In the genomic region with DNA sequence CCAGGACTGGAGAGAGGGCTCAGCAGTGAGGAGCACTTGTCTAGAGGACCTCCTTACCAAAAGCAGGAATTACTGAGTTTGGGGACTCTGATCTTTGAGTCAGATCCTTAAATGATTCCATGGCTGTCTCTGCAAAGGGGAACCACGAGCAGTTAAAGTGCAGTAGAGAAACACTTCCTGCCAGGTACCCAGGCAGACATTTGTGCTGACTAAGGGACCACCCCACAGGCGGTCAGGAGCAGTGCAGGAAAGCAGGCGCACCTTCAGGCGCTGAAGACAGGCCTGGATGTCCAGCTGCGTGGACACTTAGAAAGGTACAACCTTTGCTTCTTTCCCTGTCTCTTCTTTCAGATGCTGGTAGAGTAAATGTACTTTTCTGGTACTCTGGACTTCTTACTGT, we compare ENCODE assay signal across 31 mouse cellular contexts. TPM values are rescaled to one million over a fixed set of nuclear protein-coding genes. Genes with fewer than 3 reads are reported as not detected.
DNase-seq lines count a peak whose midpoint lies in the region; ATAC-seq and TF ChIP-seq lines count a peak whose summit lies in the region.
"Had no signal": no experiment of that assay in that cellular context is flagged by ENCODE, and none has a peak within 500 bp of the region (broad histone marks: within the 10 kb centered on the region; RNA-seq: fewer than 3 reads in every experiment).

No protein-coding gene starts in this region.

- DNase-seq in kidney, postnatal 0 days (ENCODE audit: low spot score), result no peak
- DNase-seq in liver, embryonic 14.5 days (ENCODE audit: low read depth in 3 of 3, low spot score in 3 of 3), result no peak
- no peak for DNase-seq in liver, postnatal 0 days
- DNase-seq in lung, postnatal 10 days, result no peak
- no peak for DNase-seq in adrenal gland, postnatal 10 days
- DNase-seq: adrenal gland, adult 2 months; cerebellum, adult 8-10 months; cerebellum, postnatal 25 days; gastrocnemius, postnatal 10 days; heart, postnatal 10 days; lung, adult 2 months; lung, postnatal 14 days; midbrain, embryonic 14.5 days; retina, postnatal 1 day; right cerebral cortex, postnatal 25 days; thymus, adult 18-20 months; thymus, postnatal 4 days had no signal

- H3K9ac ChIP-seq in kidney, postnatal 0 days (ENCODE audit: low read depth, low read length), result no peak overlapping the region
- H3K9ac ChIP-seq in kidney, embryonic 14.5 days (ENCODE audit: low read depth, low read length), result no peak overlapping the region
- no peak overlapping the region for H3K9ac ChIP-seq in liver, embryonic 14.5 days (replicated peaks)
- no peak overlapping the region for H3K9ac ChIP-seq in liver, postnatal 0 days (replicated peaks)
- H3K9ac ChIP-seq: forebrain, embryonic 13.5 days; heart, embryonic 13.5 days; hindbrain, embryonic 15.5 days; limb, embryonic 12.5 days; neural tube, embryonic 15.5 days had no signal

- H3K36me3 ChIP-seq in kidney, postnatal 0 days (ENCODE audit: insufficient read depth, low read length), result no peaks in the 10 kb centered on the region
- H3K36me3 ChIP-seq in kidney, embryonic 14.5 days (ENCODE audit: control insufficient read depth, insufficient read depth, low read length), result no peaks in the 10 kb centered on the region
- H3K36me3 ChIP-seq in liver, embryonic 14.5 days (replicated peaks; ENCODE audit: control insufficient read depth, insufficient read depth, low read depth), result no peaks in the 10 kb centered on the region
- H3K36me3 ChIP-seq in liver, postnatal 0 days (replicated peaks; ENCODE audit: insufficient read depth, low read length), result peaks cover 6% of the 10 kb centered on the region; the same call in 1 of the 2 replicates

- WGBS in kidney, postnatal 0 days, result 49% methylated on average over 5 of the region's 5 CpGs
- WGBS in kidney, embryonic 14.5 days, result 49% methylated on average over 5 of the region's 5 CpGs
- 53% methylated on average over 5 of the region's 5 CpGs for WGBS in liver, embryonic 14.5 days (ENCODE audit: insufficient replicate concordance)
- WGBS in liver, postnatal 0 days (ENCODE audit: insufficient replicate concordance), result 61% methylated on average over 5 of the region's 5 CpGs

- H3K4me3 ChIP-seq in kidney, postnatal 0 days (replicated peaks; ENCODE audit: low read depth, low read length), result no peak overlapping the region
- H3K4me3 ChIP-seq in kidney, embryonic 14.5 days (ENCODE audit: low read length), result no peak overlapping the region
- H3K4me3 ChIP-seq in liver, embryonic 14.5 days (ENCODE audit: insufficient read depth in 1 of 2, low read depth in 2 of 2, low read length in 2 of 2), result no peak overlapping the region
- H3K4me3 ChIP-seq in liver, postnatal 0 days (ENCODE audit: low read depth, low read length), result no peak overlapping the region
- H3K4me3 ChIP-seq: forebrain, embryonic 13.5 days; heart, embryonic 13.5 days; hindbrain, embryonic 10.5 days; hindbrain, embryonic 15.5 days; limb, embryonic 12.5 days; megakaryocyte, embryonic 14.5 days; neural tube, embryonic 15.5 days had no signal

- no peak overlapping the region for H3K27ac ChIP-seq in kidney, postnatal 0 days
- H3K27ac ChIP-seq in kidney, embryonic 14.5 days (ENCODE audit: low read depth, low read length), result no peak overlapping the region
- H3K27ac ChIP-seq in liver, embryonic 14.5 days, result no peak overlapping the region
- no peak overlapping the region for H3K27ac ChIP-seq in liver, postnatal 0 days (ENCODE audit: low read depth)
- H3K27ac ChIP-seq: forebrain, embryonic 13.5 days; heart, embryonic 13.5 days; hindbrain, embryonic 10.5 days; hindbrain, embryonic 15.5 days; limb, embryonic 12.5 days; neural tube, embryonic 15.5 days had no signal

- ATAC-seq in kidney, postnatal 0 days (replicated peaks; ENCODE audit: low FRiP score, low read depth), result no peak; the same call in 1 of the 2 replicates
- ATAC-seq in kidney, embryonic 14.5 days (ENCODE audit: low FRiP score, low TSS enrichment), result no peak
- ATAC-seq in liver, embryonic 14.5 days (ENCODE audit: insufficient read depth), result no peak
- ATAC-seq in liver, postnatal 0 days, result no peak
- peak; percentile 52 for ATAC-seq in common myeloid progenitor, adult 5-6 weeks (replicated peaks; ENCODE audit: low read depth, poor library complexity, severe bottlenecking)
- ATAC-seq in megakaryocyte, adult 5-6 weeks (ENCODE audit: poor library complexity, severe bottlenecking), result peak; percentile 82
- ATAC-seq: activated CD4-positive, CD25-positive, alpha-beta regulatory T cell, adult 4 months; CD4-positive, CD25-positive, alpha-beta regulatory T cell, adult 4 months; forebrain, embryonic 13.5 days; inflammation-experienced regulatory T-cells, adult 6 months had no signal

- TF ChIP-seq CTCF in kidney, postnatal 0 days (IDR thresholded peaks at IDR 0.05; ENCODE audit: low read depth), result 0 out of 2 replicates have a peak, but pooled peaks have one; percentile 9
- TF ChIP-seq CTCF in liver, embryonic 14.5 days (IDR thresholded peaks at IDR 0.05; ENCODE audit: low read depth), result 0 out of 2 replicates have a peak, but pooled peaks have one; percentile 9
- TF ChIP-seq CTCF in liver, postnatal 0 days (IDR thresholded peaks at IDR 0.05; ENCODE audit: low read depth), result no peak

- no peaks in the 10 kb centered on the region for H3K9me3 ChIP-seq in kidney, postnatal 0 days (replicated peaks; ENCODE audit: low read length)
- H3K9me3 ChIP-seq in kidney, embryonic 14.5 days (ENCODE audit: control insufficient read depth, low read length), result no peaks in the 10 kb centered on the region
- no peaks in the 10 kb centered on the region for H3K9me3 ChIP-seq in liver, embryonic 14.5 days (ENCODE audit: control insufficient read depth, low read length)
- no peaks in the 10 kb centered on the region for H3K9me3 ChIP-seq in liver, postnatal 0 days (ENCODE audit: low read length)
- H3K9me3 ChIP-seq: forebrain, embryonic 13.5 days; heart, embryonic 13.5 days; hindbrain, embryonic 10.5 days; hindbrain, embryonic 15.5 days; limb, embryonic 12.5 days; megakaryocyte, embryonic 14.5 days; neural tube, embryonic 15.5 days had no signal

- H3K4me2 ChIP-seq in kidney, postnatal 0 days (ENCODE audit: low read length), result no peak overlapping the region
- no peak overlapping the region for H3K4me2 ChIP-seq in kidney, embryonic 14.5 days (replicated peaks; ENCODE audit: low read depth, low read length)
- no peak overlapping the region for H3K4me2 ChIP-seq in liver, embryonic 14.5 days (ENCODE audit: low read depth)
- H3K4me2 ChIP-seq in liver, postnatal 0 days (ENCODE audit: low read depth, low read length), result no peak overlapping the region
- H3K4me2 ChIP-seq: forebrain, embryonic 13.5 days; heart, embryonic 13.5 days; hindbrain, embryonic 15.5 days; limb, embryonic 12.5 days; liver, embryonic 11.5 days; neural tube, embryonic 15.5 days had no signal

- no peak for TF ChIP-seq EP300 in liver, embryonic 14.5 days (IDR thresholded peaks at IDR 0.05; ENCODE audit: low read depth)
- no peak for TF ChIP-seq EP300 in liver, postnatal 0 days (IDR thresholded peaks at IDR 0.05; ENCODE audit: low read depth)

- H3K4me1 ChIP-seq in kidney, postnatal 0 days (replicated peaks; ENCODE audit: insufficient read depth, low read length), result no peaks in the 10 kb centered on the region
- no peaks in the 10 kb centered on the region for H3K4me1 ChIP-seq in kidney, embryonic 14.5 days (ENCODE audit: control insufficient read depth, insufficient read depth, low read length)
- H3K4me1 ChIP-seq in liver, embryonic 14.5 days (replicated peaks; ENCODE audit: control insufficient read depth in 2 of 2, insufficient read depth in 2 of 2, low read length in 1 of 2), result peaks cover 0 to 2% of the 10 kb centered on the region in 2 experiments; a peak in 1 of 4 replicates
- H3K4me1 ChIP-seq in liver, postnatal 0 days (ENCODE audit: insufficient read depth), result 0 out of 2 replicates have a peak, but pooled peaks cover 2% of the 10 kb centered on the region
- H3K4me1 ChIP-seq: forebrain, embryonic 13.5 days; hindbrain, embryonic 10.5 days; hindbrain, embryonic 15.5 days; neural tube, embryonic 15.5 days had no signal

- H3K27me3 ChIP-seq in kidney, postnatal 0 days (ENCODE audit: insufficient read depth, low read length), result no peaks in the 10 kb centered on the region
- no peaks in the 10 kb centered on the region for H3K27me3 ChIP-seq in kidney, embryonic 14.5 days (ENCODE audit: control insufficient read depth, insufficient read depth, low read length)
- no peaks in the 10 kb centered on the region for H3K27me3 ChIP-seq in liver, embryonic 14.5 days (ENCODE audit: control insufficient read depth, insufficient read depth, low read length)
- H3K27me3 ChIP-seq in liver, postnatal 0 days (ENCODE audit: insufficient read depth, low read length), result no peaks in the 10 kb centered on the region
- H3K27me3 ChIP-seq: forebrain, embryonic 13.5 days; heart, embryonic 13.5 days; hindbrain, embryonic 15.5 days; limb, embryonic 12.5 days; megakaryocyte, embryonic 14.5 days; neural tube, embryonic 15.5 days had no signal

RNA-seq across cellular contexts. Expression of a gene that starts 28.7 kb away (rescaled TPM):
- polyA plus RNA-seq in kidney, postnatal 0 days (2015; fragmentation: Nextera tagmentation; extraction: Ambion mirVana), result 22.8 and 26.4 TPM in 2 replicates
- polyA plus RNA-seq in kidney, embryonic 14.5 days (2014; fragmentation: Nextera tagmentation; extraction: Ambion mirVana), result 20.4 and 21.3 TPM in 2 replicates
- 1.7 and 2.7 TPM in 2 replicates for polyA plus RNA-seq in liver, embryonic 14.5 days (2012; rRNA removed)
- polyA plus RNA-seq in liver, embryonic 14.5 days (2014; fragmentation: Nextera tagmentation; extraction: Ambion mirVana), result 5.7 and 6.2 TPM in 2 replicates
- 7.9 and 8.2 TPM in 2 replicates for polyA plus RNA-seq in liver, postnatal 0 days (2015; fragmentation: Nextera tagmentation; extraction: Ambion mirVana)
- total RNA-seq in common myeloid progenitor, adult 5-6 weeks (2017), result 50.5 and 62.8 TPM in 2 replicates
- total RNA-seq in megakaryocyte, adult 5-6 weeks (2015), result 27.6 and 37.3 TPM in 2 replicates
- 38.4 and 56.5 TPM in 2 replicates for total RNA-seq in megakaryocyte, adult 5-6 weeks (2017)
- total RNA-seq in adrenal gland, postnatal 10 days (2021), result 10 to 100 TPM; 21.0 to 23.1 TPM

RNA-seq across cellular contexts. Expression of a gene that starts 53.2 kb away (rescaled TPM):
- polyA plus RNA-seq in kidney, postnatal 0 days (2015; fragmentation: Nextera tagmentation; extraction: Ambion mirVana), result 536 and 576 TPM in 2 replicates
- 380 and 457 TPM in 2 replicates for polyA plus RNA-seq in kidney, embryonic 14.5 days (2014; fragmentation: Nextera tagmentation; extraction: Ambion mirVana)
- 28.6 and 54.6 TPM in 2 replicates for polyA plus RNA-seq in liver, embryonic 14.5 days (2012; rRNA removed)
- polyA plus RNA-seq in liver, embryonic 14.5 days (2014; fragmentation: Nextera tagmentation; extraction: Ambion mirVana), result 268 and 273 TPM in 2 replicates
- 286 and 297 TPM in 2 replicates for polyA plus RNA-seq in liver, postnatal 0 days (2015; fragmentation: Nextera tagmentation; extraction: Ambion mirVana)
- 219 and 270 TPM in 2 replicates for total RNA-seq in common myeloid progenitor, adult 5-6 weeks (2017)
- total RNA-seq in megakaryocyte, adult 5-6 weeks (2015), result 170 and 198 TPM in 2 replicates
- 195 and 197 TPM in 2 replicates for total RNA-seq in megakaryocyte, adult 5-6 weeks (2017)
- total RNA-seq in adrenal gland, postnatal 10 days (2021), result 100 to 1,000 TPM; 725 to 798 TPM

Comparison
In these comparisons a context has a peak if more than half of its experiments do, and no peak if none do; other contexts are left out.
1. ATAC-seq: peak in common myeloid progenitor, adult 5-6 weeks (single experiment) and megakaryocyte, adult 5-6 weeks (single experiment); none in kidney, postnatal 0 days (single experiment), kidney, embryonic 14.5 days (single experiment), liver, embryonic 14.5 days (single experiment) and liver, postnatal 0 days (single experiment).